Mouse (Mus musculus): Measurements from ENCODE around the gene Cyb561a3. TPM values are rescaled to one million over a fixed set of nuclear protein-coding genes. Genes with fewer than 3 reads are reported as not detected.

Gene Cyb561a3
- polyA plus RNA-seq, 1 experiment from 2014 or later: 14.1 TPM

DNA sequence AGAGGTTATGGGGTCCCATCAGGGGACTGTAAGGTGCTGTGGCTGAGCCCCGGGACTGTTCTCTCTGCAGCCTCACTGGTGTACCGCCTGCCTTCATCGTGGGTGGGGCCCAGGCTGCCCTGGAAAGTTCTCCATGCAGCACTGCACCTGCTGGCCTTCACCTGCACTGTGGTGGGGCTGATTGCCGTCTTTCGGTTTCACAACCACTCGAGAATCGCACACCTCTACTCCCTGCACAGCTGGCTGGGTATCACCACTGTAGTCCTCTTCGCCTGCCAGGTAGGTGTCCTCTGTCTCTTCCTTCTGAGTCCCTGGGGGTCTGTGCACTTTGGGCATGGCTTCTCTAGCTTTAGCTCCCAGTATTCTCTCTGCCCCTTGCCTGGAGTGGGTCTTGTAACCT lies 8.1 kb downstream of the Cyb561a3 start:
- WGBS: 76% methylated on average over 8 of the region's 8 CpGs
- Histone ChIP-seq H3K27ac (ENCODE audit: low read depth, low read length) (no peak overlapping the region), H3K36me3 (ENCODE audit: control insufficient read depth, insufficient read depth, low read length) (no peaks in the 10 kb centered on the region), H3K4me2 (replicated peaks; ENCODE audit: low read depth, low read length) (no peak overlapping the region), H3K9me3 (ENCODE audit: control insufficient read depth, low read length) (no peaks in the 10 kb centered on the region), H3K9ac (ENCODE audit: low read depth, low read length) (no peak overlapping the region), H3K4me3 (ENCODE audit: low read length) (no peak overlapping the region), H3K27me3 (ENCODE audit: control insufficient read depth, insufficient read depth, low read length) (no peaks in the 10 kb centered on the region), H3K4me1 (ENCODE audit: control insufficient read depth, insufficient read depth, low read length) (no peaks in the 10 kb centered on the region)
- no peak for ATAC-seq (ENCODE audit: low FRiP score, low TSS enrichment)

DNA sequence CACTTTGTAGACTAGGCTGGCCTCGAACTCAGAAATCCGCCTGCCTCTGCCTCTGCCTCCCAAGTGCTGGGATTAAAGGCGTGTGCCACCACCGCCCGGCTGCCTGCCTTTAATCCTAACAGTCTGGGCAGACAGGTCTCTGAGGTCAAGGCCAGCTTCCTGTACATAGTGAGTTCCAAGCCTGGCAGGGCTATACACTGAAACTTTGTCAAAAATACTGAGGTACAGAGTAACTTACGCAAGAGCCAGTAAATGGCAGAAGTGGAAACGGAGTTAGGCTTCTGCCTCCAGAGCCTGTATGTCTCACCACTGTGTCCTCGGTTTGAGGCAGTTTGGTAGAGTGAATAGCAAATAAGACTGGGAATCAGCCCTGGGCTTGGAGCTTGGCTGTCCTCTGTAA lies 10.3 kb downstream of the Cyb561a3 start:
- WGBS: 86% methylated on average over 8 of the region's 8 CpGs
- no peaks in the 10 kb centered on the region for H3K9me3 ChIP-seq (ENCODE audit: control insufficient read depth, low read length)
- no peaks in the 10 kb centered on the region for H3K4me1 ChIP-seq (ENCODE audit: control insufficient read depth, insufficient read depth, low read length)
- no peak for ATAC-seq (ENCODE audit: low FRiP score, low TSS enrichment)
- no peaks in the 10 kb centered on the region for H3K27me3 ChIP-seq (ENCODE audit: control insufficient read depth, insufficient read depth, low read length)
- H3K4me3 ChIP-seq (ENCODE audit: low read length): no peak overlapping the region
- H3K27ac ChIP-seq (ENCODE audit: low read depth, low read length): no peak overlapping the region
- peaks cover 2% of the 10 kb centered on the region for H3K36me3 ChIP-seq (ENCODE audit: control insufficient read depth, insufficient read depth, low read length)
- no peak overlapping the region for H3K9ac ChIP-seq (ENCODE audit: low read depth, low read length)
- no peak overlapping the region for H3K4me2 ChIP-seq (replicated peaks; ENCODE audit: low read depth, low read length)

DNA sequence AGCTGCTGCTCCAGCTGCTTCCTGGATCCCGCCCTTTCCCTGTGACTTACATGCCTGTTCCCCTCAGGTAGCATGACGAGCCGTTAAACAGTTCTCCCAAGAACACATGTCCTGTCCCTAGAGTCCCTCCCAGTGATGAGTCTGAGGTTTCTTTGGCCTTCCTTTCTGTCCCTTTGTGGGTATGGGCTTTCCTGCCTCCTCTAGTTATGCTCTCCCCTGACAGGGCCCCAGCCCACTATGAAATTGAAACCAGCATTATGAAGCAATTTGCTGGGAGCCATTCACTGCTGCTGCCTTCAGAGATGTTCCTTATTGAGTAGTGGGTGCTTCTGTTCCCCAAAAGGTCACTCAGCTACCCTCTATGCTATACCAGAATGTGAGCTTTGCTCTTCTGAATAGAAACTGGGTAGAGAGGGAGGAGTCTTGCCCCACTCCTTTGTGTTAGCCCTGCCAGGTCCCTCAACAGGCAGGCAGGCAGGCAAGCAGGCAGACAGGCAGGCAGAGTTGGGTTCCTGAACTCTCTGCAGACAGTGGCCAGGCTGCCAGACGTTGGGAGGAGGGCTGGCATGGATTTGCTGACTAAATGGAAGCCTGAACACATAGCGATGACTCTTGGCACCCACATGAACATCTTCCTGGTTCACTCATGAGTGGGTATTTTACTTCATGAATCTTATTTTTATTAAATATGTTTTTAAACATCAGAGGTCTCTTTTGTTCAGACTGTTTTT lies 12.3 kb downstream of the Cyb561a3 start:
- WGBS: 73% methylated on average over 5 of the region's 5 CpGs
- Histone ChIP-seq H3K4me3 (ENCODE audit: low read length) (no peak overlapping the region), H3K36me3 (ENCODE audit: control insufficient read depth, insufficient read depth, low read length) (peaks cover 9% of the 10 kb centered on the region), H3K27ac (ENCODE audit: low read depth, low read length) (no peak overlapping the region), H3K4me2 (replicated peaks; ENCODE audit: low read depth, low read length) (no peak overlapping the region), H3K9me3 (ENCODE audit: control insufficient read depth, low read length) (no peaks in the 10 kb centered on the region), H3K9ac (ENCODE audit: low read depth, low read length) (no peak overlapping the region), H3K27me3 (ENCODE audit: control insufficient read depth, insufficient read depth, low read length) (no peaks in the 10 kb centered on the region), H3K4me1 (ENCODE audit: control insufficient read depth, insufficient read depth, low read length) (no peaks in the 10 kb centered on the region)
- no peak for ATAC-seq (ENCODE audit: low FRiP score, low TSS enrichment)

DNA sequence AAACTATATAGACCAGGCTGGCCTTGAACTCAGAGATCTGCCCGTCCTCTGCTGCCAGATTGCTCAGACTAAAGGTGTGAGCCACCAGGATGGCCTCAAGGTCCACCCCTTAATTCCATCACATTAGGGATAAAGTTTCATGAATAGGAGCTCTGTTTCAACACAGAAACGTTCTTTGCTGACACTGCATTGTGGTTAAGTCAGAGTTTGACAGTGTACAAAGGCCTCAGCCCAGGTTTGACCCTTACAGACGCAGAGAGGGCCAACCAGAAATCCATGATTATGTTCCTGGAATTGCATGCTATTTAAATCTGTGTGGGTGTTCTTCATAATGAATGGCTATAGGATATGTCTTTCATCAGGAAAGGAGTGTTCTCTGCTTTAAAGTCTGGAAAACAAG lies 13.3 kb downstream of the Cyb561a3 start:
- ATAC-seq (ENCODE audit: low FRiP score, low TSS enrichment): no peak
- no peak overlapping the region for H3K27ac ChIP-seq (ENCODE audit: low read depth, low read length)
- H3K36me3 ChIP-seq (ENCODE audit: control insufficient read depth, insufficient read depth, low read length): peaks cover 19% of the 10 kb centered on the region
- no peak overlapping the region for H3K4me3 ChIP-seq (ENCODE audit: low read length)
- no peaks in the 10 kb centered on the region for H3K4me1 ChIP-seq (ENCODE audit: control insufficient read depth, insufficient read depth, low read length)
- WGBS: 71% methylated on average over 3 of the region's 3 CpGs
- H3K4me2 ChIP-seq (replicated peaks; ENCODE audit: low read depth, low read length): no peak overlapping the region
- no peaks in the 10 kb centered on the region for H3K27me3 ChIP-seq (ENCODE audit: control insufficient read depth, insufficient read depth, low read length)
- no peak overlapping the region for H3K9ac ChIP-seq (ENCODE audit: low read depth, low read length)
- no peaks in the 10 kb centered on the region for H3K9me3 ChIP-seq (ENCODE audit: control insufficient read depth, low read length)

DNA sequence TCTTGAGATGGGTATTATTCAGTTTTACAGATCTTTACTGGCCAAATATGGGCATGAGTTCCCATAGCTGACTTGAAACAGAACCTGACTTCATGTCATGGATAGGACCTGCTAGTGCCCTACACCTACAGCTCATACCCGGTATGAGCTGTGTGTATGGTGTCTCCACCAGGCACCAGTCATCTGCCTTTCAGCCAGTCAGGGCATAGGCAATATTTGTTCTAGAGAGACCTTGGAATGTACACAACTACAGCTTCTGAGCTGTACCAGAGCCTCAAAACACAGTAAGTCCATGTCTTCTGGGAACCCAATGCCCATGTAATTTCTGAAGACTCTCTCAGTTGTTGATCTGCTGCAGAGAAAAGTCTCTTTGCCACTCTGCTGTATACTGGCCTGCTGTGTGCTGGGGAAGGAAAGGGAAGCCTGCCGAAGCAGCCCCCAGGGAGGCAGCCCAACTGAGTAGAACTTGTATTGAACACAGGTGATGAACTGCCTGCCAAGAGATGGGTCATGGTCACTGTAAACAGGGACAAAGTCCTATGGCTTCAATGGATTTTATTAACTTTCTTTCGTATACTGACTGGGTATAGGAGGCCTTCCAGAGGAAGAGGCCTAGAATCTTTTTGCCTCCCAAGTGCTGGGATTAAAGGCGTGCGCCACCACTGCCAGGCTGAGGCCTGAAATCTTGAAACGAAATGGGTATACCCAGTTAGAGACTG lies 14.8 kb downstream of the Cyb561a3 start:
- no peak for ATAC-seq (ENCODE audit: low FRiP score, low TSS enrichment)
- no peak overlapping the region for H3K4me3 ChIP-seq (ENCODE audit: low read length)
- no peaks in the 10 kb centered on the region for H3K4me1 ChIP-seq (ENCODE audit: control insufficient read depth, insufficient read depth, low read length)
- peaks cover 20% of the 10 kb centered on the region for H3K36me3 ChIP-seq (ENCODE audit: control insufficient read depth, insufficient read depth, low read length)
- H3K4me2 ChIP-seq (replicated peaks; ENCODE audit: low read depth, low read length): no peak overlapping the region
- H3K27me3 ChIP-seq (ENCODE audit: control insufficient read depth, insufficient read depth, low read length): no peaks in the 10 kb centered on the region
- no peak overlapping the region for H3K9ac ChIP-seq (ENCODE audit: low read depth, low read length)
- 92% methylated on average over 6 of the region's 6 CpGs for WGBS
- no peak overlapping the region for H3K27ac ChIP-seq (ENCODE audit: low read depth, low read length)
- no peaks in the 10 kb centered on the region for H3K9me3 ChIP-seq (ENCODE audit: control insufficient read depth, low read length)

DNA sequence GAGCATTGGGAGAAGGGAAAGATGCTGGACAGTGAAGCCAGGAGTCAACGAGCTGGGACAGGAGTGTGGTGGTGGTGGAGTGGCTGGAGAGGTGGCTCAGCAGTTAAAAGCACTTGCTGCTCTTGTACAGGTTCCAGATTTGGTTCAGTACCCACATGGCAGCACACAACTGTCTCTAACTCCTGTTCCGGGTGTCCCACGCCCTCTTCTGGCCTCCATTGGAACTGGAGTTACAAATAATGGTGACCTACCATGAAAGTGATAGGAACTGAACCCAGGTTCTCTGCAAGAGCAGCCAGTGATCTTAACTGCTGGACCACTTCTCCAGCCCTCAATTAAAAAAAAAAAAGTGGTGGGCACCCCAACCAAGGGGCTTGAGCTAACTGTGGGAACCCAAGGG lies 21.2 kb downstream of the Cyb561a3 start:
- no peak for ATAC-seq (ENCODE audit: low FRiP score, low TSS enrichment)
- H3K27ac ChIP-seq (ENCODE audit: low read depth, low read length): no peak overlapping the region
- no peak overlapping the region for H3K4me2 ChIP-seq (replicated peaks; ENCODE audit: low read depth, low read length)
- no peaks in the 10 kb centered on the region for H3K27me3 ChIP-seq (ENCODE audit: control insufficient read depth, insufficient read depth, low read length)
- H3K9ac ChIP-seq (ENCODE audit: low read depth, low read length): no peak overlapping the region
- H3K36me3 ChIP-seq (ENCODE audit: control insufficient read depth, insufficient read depth, low read length): peaks cover 20% of the 10 kb centered on the region; the same call in 1 of the 2 replicates
- no peaks in the 10 kb centered on the region for H3K9me3 ChIP-seq (ENCODE audit: control insufficient read depth, low read length)
- H3K4me3 ChIP-seq (ENCODE audit: low read length): no peak overlapping the region
- 39% methylated on average over 3 of the region's 3 CpGs for WGBS
- H3K4me1 ChIP-seq (ENCODE audit: control insufficient read depth, insufficient read depth, low read length): 0 out of 2 replicates have a peak, but pooled peaks cover 6% of the 10 kb centered on the region

DNA sequence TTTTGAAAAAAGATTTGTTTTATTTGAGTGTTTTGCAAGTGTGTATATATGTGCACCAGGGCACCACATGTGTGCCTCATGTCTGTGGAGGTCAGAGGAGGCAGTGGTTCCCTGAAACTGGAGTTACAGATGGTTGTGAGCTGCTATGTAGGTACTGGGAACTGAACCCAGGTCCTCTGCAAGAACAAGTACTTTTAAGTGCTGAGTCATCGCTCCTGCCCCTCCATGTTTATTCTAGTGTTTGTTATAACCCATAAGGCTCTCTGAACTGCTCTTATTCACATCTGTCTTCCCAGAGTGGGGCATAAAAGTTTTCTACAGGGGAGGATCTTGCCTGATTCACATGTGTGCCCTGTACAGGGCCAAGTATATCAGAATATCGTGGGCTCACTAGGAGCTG lies 22.7 kb downstream of the Cyb561a3 start:
- Histone ChIP-seq H3K36me3 (ENCODE audit: control insufficient read depth, insufficient read depth, low read length) (peaks cover 13% of the 10 kb centered on the region; the same call in 1 of the 2 replicates), H3K9me3 (ENCODE audit: control insufficient read depth, low read length) (no peaks in the 10 kb centered on the region), H3K4me1 (ENCODE audit: control insufficient read depth, insufficient read depth, low read length) (peaks cover 16% of the 10 kb centered on the region; the same call in 1 of the 2 replicates), H3K9ac (ENCODE audit: low read depth, low read length) (no peak overlapping the region), H3K27ac (ENCODE audit: low read depth, low read length) (no peak overlapping the region), H3K4me2 (replicated peaks; ENCODE audit: low read depth, low read length) (no peak overlapping the region), H3K4me3 (ENCODE audit: low read length) (no peak overlapping the region), H3K27me3 (ENCODE audit: control insufficient read depth, insufficient read depth, low read length) (no peaks in the 10 kb centered on the region)
- WGBS: 91% methylated on average over 2 of the region's 2 CpGs
- no peak for ATAC-seq (ENCODE audit: low FRiP score, low TSS enrichment)

DNA sequence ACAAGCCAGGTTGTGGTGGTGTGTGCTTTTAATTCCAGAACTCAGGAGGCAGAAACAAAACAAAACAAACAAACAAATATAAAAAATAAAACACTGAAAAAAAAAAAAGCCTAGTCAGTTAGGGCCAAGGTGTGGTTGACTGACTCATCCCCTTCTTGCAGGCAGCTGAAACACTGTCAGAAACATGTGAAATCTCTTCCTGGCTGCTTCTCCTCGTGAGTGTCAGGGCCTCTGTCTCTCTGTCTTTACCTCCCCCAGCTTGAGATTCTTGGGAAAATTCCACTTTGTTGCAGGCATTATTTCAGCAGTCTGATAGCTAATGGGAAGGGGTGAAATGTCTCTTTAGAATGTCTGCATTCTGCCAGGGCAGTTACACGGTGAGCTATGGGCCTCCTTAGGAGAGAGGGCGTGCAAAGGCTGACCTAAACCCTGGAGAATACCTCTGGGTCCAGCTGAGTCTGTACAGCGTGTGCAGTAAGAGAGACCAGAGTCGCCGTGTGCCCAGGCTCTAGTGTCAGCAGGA lies 25.3 kb downstream of the Cyb561a3 start:
- Histone ChIP-seq H3K27me3 (ENCODE audit: control insufficient read depth, insufficient read depth, low read length) (no peaks in the 10 kb centered on the region), H3K36me3 (ENCODE audit: control insufficient read depth, insufficient read depth, low read length) (peaks cover 6% of the 10 kb centered on the region), H3K9me3 (ENCODE audit: control insufficient read depth, low read length) (no peaks in the 10 kb centered on the region), H3K4me1 (ENCODE audit: control insufficient read depth, insufficient read depth, low read length) (peaks cover 22% of the 10 kb centered on the region; the same call in 1 of the 2 replicates), H3K4me2 (replicated peaks; ENCODE audit: low read depth, low read length) (peak overlapping the region; percentile 44), H3K9ac (ENCODE audit: low read depth, low read length) (peak overlapping the region; percentile 63), H3K27ac (ENCODE audit: low read depth, low read length) (peak overlapping the region; percentile 92), H3K4me3 (ENCODE audit: low read length) (peak overlapping the region; percentile 31)
- peak; percentile 20; the same call in 1 of the 2 replicates for ATAC-seq (ENCODE audit: low FRiP score, low TSS enrichment)
- WGBS: 7% methylated on average over 6 of the region's 6 CpGs

DNA sequence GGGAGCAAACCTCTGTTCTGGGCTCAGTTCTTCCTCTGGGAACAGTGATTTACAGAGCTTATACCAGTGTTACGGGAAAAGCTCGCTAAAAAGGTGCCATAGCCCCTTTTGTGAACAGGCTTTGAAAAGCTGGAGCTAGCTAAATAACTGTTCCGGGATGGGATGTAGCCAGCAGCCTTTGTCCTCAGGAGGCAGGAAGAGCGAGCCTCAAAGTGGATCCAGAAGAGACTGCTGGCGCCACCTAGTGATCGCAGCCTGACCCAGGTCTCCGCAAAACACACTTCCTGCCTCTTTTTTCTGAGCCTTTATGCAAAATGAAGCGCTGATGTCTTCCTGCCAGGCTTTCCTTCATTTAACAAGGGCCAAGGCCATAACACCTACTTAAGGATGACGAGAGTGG lies 25.8 kb downstream of the Cyb561a3 start:
- Histone ChIP-seq H3K9ac (ENCODE audit: low read depth, low read length) (peak overlapping the region; percentile 63), H3K4me3 (ENCODE audit: low read length) (peak overlapping the region; percentile 31), H3K36me3 (ENCODE audit: control insufficient read depth, insufficient read depth, low read length) (peaks cover 11% of the 10 kb centered on the region), H3K27me3 (ENCODE audit: control insufficient read depth, insufficient read depth, low read length) (no peaks in the 10 kb centered on the region), H3K9me3 (ENCODE audit: control insufficient read depth, low read length) (no peaks in the 10 kb centered on the region), H3K27ac (ENCODE audit: low read depth, low read length) (peak overlapping the region; percentile 92), H3K4me2 (replicated peaks; ENCODE audit: low read depth, low read length) (peak overlapping the region; percentile 44), H3K4me1 (ENCODE audit: control insufficient read depth, insufficient read depth, low read length) (peaks cover 26% of the 10 kb centered on the region; the same call in 1 of the 2 replicates)
- WGBS: 3% methylated on average over 9 of the region's 9 CpGs
- peak; percentile 55 for ATAC-seq (ENCODE audit: low FRiP score, low TSS enrichment)
